Mouse (Mus musculus) forebrain, embryonic 11.5 days (tissue): ENCODE results near the gene 4930430F08Rik. TPM values are rescaled to one million over a fixed set of nuclear protein-coding genes. Genes with fewer than 3 reads are reported as not detected.

ENCODE experiments used
- ATAC-seq: fragments of 200-750 bp; cut with Nextera tagmentation; replicated peaks from 2 replicates; pipeline ENCODE4 v1.8.0; 2017; ENCODE audit warnings: moderate TSS enrichment; ENCODE audit not compliant: low FRiP score
- DNase-seq: peaks from one replicate; pipeline ENCODE4 v3.0.0-alpha.2; 2017; ENCODE audit warnings: low spot score
- H3K27ac ChIP-seq: fragments of 300-500 bp; sonication (generic); 2 replicates; pipeline ENCODE4 v1.5.1; 2014; ENCODE audit warnings: low read depth, low read length
- H3K27me3 ChIP-seq: fragments of 300-500 bp; sonication (generic); 2 replicates; pipeline ENCODE4 v1.6.1; 2014; ENCODE audit warnings: mild to moderate bottlenecking, low read length, mixed read lengths; ENCODE audit not compliant: control insufficient read depth, insufficient read depth
- H3K36me3 ChIP-seq: fragments of 300-500 bp; sonication (generic); 2 replicates; pipeline ENCODE4 v1.6.1; 2014; ENCODE audit warnings: mild to moderate bottlenecking, low read length, moderate library complexity, mixed read lengths; ENCODE audit not compliant: control insufficient read depth, insufficient read depth
- H3K4me1 ChIP-seq: fragments of 300-500 bp; sonication (generic); replicated peaks from 2 replicates; pipeline ENCODE4 v1.6.1; 2014; ENCODE audit warnings: low read length, mixed read lengths; ENCODE audit not compliant: control insufficient read depth, insufficient read depth
- H3K4me2 ChIP-seq: fragments of 300-500 bp; sonication (generic); 2 replicates; pipeline ENCODE4 v1.6.1; 2014; ENCODE audit warnings: low read depth, mild to moderate bottlenecking, low read length, moderate library complexity, mixed read lengths; ENCODE audit not compliant: severe bottlenecking
- H3K4me3 ChIP-seq: fragments of 300-500 bp; sonication (generic); 2 replicates; pipeline ENCODE4 v1.5.1; 2014; ENCODE audit warnings: low read depth, low read length
- H3K9ac ChIP-seq: fragments of 300-500 bp; sonication (generic); 2 replicates; pipeline ENCODE4 v1.6.1; 2014; ENCODE audit warnings: low read length
- H3K9me3 ChIP-seq: fragments of 300-500 bp; sonication (generic); 2 replicates; pipeline ENCODE4 v1.6.1; 2016; ENCODE audit warnings: low read length, mixed read lengths; ENCODE audit not compliant: control insufficient read depth
- WGBS: fragments of 180-500 bp; shearing (Covaris S2); extraction: QIAGEN DNeasy Blood & Tissue Kit; methylation state at CpG from one replicate; pipeline ENCODE4 v1.1.7; 2014; 5-methylcytosine and 5-hydroxymethylcytosine counted together
- polyA plus RNA-seq: library from polyadenylated mRNA; unstranded; fragments of >200 nt; fragmentation: Nextera tagmentation; extraction: Ambion mirVana; gene quantifications from 2 replicates; pipeline ENCODE4 v1.2.1, GENCODE M21; 2014

Gene 4930430F08Rik
- polyA plus RNA-seq = 9.7 and 12.9 TPM in 2 replicates

DNA sequence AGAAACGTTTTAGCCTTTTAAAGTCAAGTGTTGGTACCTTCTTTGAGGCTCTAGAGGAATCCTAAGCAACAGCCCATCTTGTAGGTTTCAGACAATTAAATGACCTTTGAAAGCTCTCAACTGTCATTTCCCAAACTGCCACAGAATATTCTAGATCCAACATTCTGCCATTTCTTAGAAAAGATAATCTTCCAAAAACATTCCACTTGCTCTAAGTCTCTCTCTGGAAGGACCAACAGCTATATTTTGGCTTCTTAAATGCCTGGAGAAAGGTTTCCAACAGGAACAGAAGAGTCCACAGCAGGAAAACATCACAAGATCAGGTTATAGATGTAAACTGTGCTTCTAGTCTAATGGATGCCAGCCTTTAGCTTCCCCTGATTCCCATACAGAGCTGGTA is at the start of gene 4930430F08Rik, which contains the start of gene 1700017N19Rik:
Gene 4930430F08Rik (minus strand): TSS at position 101 of the 400 bp plus-strand sequence.
Gene 1700017N19Rik (plus strand): TSS at position 162 of the 400 bp plus-strand sequence.
- no peak for ATAC-seq
- Histone ChIP-seq H3K4me3 (peak within 1 kb of the TSS; percentile 70; the same call in 1 of the 2 replicates), H3K27me3 (no peaks in the 10 kb centered on the region), H3K36me3 (no peaks in the 10 kb centered on the region), H3K9me3 (no peaks in the 10 kb centered on the region), H3K9ac (no peak within 1 kb of the TSS), H3K4me2 (no peak within 1 kb of the TSS), H3K27ac (no peak within 1 kb of the TSS), H3K4me1 (no peaks in the 10 kb centered on the region)
- DNase-seq = no peak
- 88% methylated on average over 1 of the region's 1 CpGs for WGBS

GRCm38 (mm10) chr10:100629762-100630438 is 39.7 kb upstream of the 4930430F08Rik start:
- no peak overlapping the region for H3K4me2 ChIP-seq

GRCm38 (mm10) chr10:100622494-100622893 is 32.3 kb upstream of the 4930430F08Rik start:
- Histone ChIP-seq H3K4me2 (no peak overlapping the region), H3K9me3 (no peaks in the 10 kb centered on the region), H3K4me3 (no peak overlapping the region), H3K4me1 (no peaks in the 10 kb centered on the region), H3K9ac (no peak overlapping the region), H3K27ac (no peak overlapping the region), H3K36me3 (no peaks in the 10 kb centered on the region), H3K27me3 (no peaks in the 10 kb centered on the region)
- 86% methylated on average over 3 of the region's 3 CpGs for WGBS
- ATAC-seq (no peak), DNase-seq (no peak)

More at GRCm38 (mm10) chr10:100629762-100630438, 39.7 kb upstream of the 4930430F08Rik start:
- ATAC-seq (peak; percentile 60), DNase-seq (peak; percentile 60)
- no peaks in the 10 kb centered on the region for H3K9me3 ChIP-seq
- no peak overlapping the region for H3K9ac ChIP-seq
- H3K27ac ChIP-seq = no peak overlapping the region
- H3K4me1 ChIP-seq = no peaks in the 10 kb centered on the region
- no peaks in the 10 kb centered on the region for H3K36me3 ChIP-seq
- WGBS = 29% methylated on average over 20 of the region's 20 CpGs
- no peak overlapping the region for H3K4me3 ChIP-seq
- no peaks in the 10 kb centered on the region for H3K27me3 ChIP-seq

- 90% methylated on average over 12 of the region's 12 CpGs for WGBS
- no peak overlapping the region for H3K27ac ChIP-seq
- H3K27me3 ChIP-seq = no peaks in the 10 kb centered on the region
- no peaks in the 10 kb centered on the region for H3K9me3 ChIP-seq
- ATAC-seq = no peak
- H3K9ac ChIP-seq = no peak overlapping the region
- no peak for DNase-seq
- no peak overlapping the region for H3K4me3 ChIP-seq
- no peak overlapping the region for H3K4me2 ChIP-seq
- H3K4me1 ChIP-seq = no peaks in the 10 kb centered on the region
- no peaks in the 10 kb centered on the region for H3K36me3 ChIP-seq
Observed at GRCm38 (mm10) chr10:100620040-100620439, 29.8 kb upstream of the 4930430F08Rik start.

- ATAC-seq (no peak), DNase-seq (no peak)
- Histone ChIP-seq H3K27ac (no peak overlapping the region), H3K9ac (no peak overlapping the region), H3K4me1 (no peaks in the 10 kb centered on the region), H3K4me2 (no peak overlapping the region), H3K4me3 (no peak overlapping the region), H3K9me3 (no peaks in the 10 kb centered on the region), H3K27me3 (no peaks in the 10 kb centered on the region), H3K36me3 (no peaks in the 10 kb centered on the region)
- 90% methylated on average over 7 of the region's 7 CpGs for WGBS
Observed at GRCm38 (mm10) chr10:100619474-100619873, 29.3 kb upstream of the 4930430F08Rik start.

- H3K4me3 ChIP-seq = no peak overlapping the region
- no peak for ATAC-seq
- H3K9me3 ChIP-seq = no peaks in the 10 kb centered on the region
- H3K4me2 ChIP-seq = no peak overlapping the region
- no peaks in the 10 kb centered on the region for H3K4me1 ChIP-seq
- no peak overlapping the region for H3K27ac ChIP-seq
- no peaks in the 10 kb centered on the region for H3K36me3 ChIP-seq
- no peak overlapping the region for H3K9ac ChIP-seq
- 72% methylated on average over 6 of the region's 6 CpGs for WGBS
- H3K27me3 ChIP-seq = no peaks in the 10 kb centered on the region
- no peak for DNase-seq
Observed at GRCm38 (mm10) chr10:100617233-100617903, 27.1 kb upstream of the 4930430F08Rik start.

DNA sequence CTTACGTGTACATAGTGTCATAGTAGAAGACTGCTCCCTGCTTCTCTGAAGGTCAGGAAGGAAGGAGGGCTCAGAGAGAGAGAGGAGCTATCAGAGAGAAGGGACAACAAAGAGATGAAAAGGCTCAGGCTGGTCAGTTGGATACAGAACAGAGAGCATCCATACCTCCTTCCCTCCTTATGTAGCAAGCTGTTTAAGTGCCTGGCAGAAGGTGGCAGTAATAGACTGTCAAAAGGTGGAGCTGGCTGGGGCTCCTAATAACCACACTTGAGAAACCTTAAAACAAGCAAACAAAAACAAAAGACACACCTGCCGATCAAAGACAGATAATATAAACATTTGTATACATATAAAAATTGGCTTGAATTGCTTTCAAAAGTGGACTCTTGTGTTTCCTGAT is 14.0 kb upstream of the 4930430F08Rik start:
- Histone ChIP-seq H3K27ac (no peak overlapping the region), H3K27me3 (no peaks in the 10 kb centered on the region), H3K4me2 (no peak overlapping the region), H3K9me3 (no peaks in the 10 kb centered on the region), H3K4me3 (no peak overlapping the region), H3K9ac (no peak overlapping the region), H3K36me3 (no peaks in the 10 kb centered on the region), H3K4me1 (no peaks in the 10 kb centered on the region)
- DNase-seq (no peak), ATAC-seq (no peak)
- WGBS = 70% methylated on average over 2 of the region's 2 CpGs

DNA sequence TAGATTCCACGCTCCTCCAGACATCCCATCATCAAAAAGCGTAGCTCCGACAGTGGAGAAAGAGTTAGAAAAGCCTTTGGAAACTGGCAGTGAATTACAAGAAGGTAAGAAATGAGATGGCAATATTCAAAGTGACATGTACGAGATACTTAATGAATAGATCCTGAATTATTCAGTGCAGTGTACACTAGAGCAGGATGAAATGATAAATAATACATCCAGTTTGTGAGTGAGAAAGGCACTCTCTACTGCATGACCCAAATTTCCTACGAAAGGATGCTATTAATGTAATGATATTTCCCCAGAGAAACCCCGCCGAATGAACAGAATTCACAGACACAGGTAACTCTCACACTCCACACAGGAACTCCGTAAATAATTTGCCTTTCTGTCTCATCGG is 13.3 kb upstream of the 4930430F08Rik start:
- H3K9me3 ChIP-seq = no peaks in the 10 kb centered on the region
- DNase-seq (no peak), ATAC-seq (no peak)
- H3K27me3 ChIP-seq = no peaks in the 10 kb centered on the region
- no peak overlapping the region for H3K27ac ChIP-seq
- H3K4me2 ChIP-seq = no peak overlapping the region
- 91% methylated on average over 9 of the region's 9 CpGs for WGBS
- H3K4me3 ChIP-seq = no peak overlapping the region
- no peaks in the 10 kb centered on the region for H3K4me1 ChIP-seq
- H3K9ac ChIP-seq = no peak overlapping the region
- H3K36me3 ChIP-seq = no peaks in the 10 kb centered on the region
